Mouse (Mus musculus): ENCODE measurements at regions not wholly inside any gene's neighbourhood (a gene's known extent, or its start where the extent isn't known, plus 50 kb on each side); places are given as distances from the start of the nearest gene placed in this dataset.
A peak's percentile ranks its signal among the peaks of the same experiment; 100 is the strongest.

DNA sequence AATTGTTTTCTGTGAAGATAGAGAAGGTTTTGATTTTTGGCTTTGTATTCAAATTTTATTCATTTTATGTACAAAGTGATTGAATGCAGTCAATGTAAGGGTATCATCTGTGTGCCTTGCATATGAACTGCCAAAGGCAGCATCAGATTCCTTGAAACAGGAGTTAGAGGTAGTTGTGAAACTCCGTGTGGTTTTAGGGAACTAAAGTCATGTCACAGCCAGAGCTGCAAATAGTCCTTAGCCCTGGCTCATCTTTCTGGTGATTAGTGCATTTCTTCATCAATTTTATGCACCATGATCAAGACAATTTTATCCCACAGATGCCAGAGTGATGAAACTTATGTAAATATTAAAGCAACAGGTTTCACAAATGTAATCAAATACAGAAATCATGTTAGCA, 534.4 kb downstream of the Flrt2 start:
- no peak for DNase-seq

DNA sequence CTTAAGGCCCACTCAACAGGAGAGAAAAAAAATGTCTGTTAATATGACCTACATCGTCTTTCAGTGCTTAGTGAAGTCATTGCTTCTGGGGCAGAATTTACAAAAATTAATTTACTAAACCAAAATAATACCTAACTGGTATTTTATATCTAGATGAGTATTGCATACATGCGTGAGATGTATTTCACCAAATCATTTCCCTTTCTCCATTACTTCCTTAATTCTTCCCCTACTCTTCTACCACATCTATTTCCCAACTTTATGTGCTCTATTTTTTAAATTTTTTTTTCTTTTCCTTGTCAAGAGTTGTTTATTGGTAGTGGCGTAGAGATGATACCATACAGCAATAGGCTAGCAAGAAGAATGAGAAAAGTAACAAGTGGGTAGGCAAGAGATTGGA, 536.7 kb downstream of the Flrt2 start:
- no peak for DNase-seq

DNA sequence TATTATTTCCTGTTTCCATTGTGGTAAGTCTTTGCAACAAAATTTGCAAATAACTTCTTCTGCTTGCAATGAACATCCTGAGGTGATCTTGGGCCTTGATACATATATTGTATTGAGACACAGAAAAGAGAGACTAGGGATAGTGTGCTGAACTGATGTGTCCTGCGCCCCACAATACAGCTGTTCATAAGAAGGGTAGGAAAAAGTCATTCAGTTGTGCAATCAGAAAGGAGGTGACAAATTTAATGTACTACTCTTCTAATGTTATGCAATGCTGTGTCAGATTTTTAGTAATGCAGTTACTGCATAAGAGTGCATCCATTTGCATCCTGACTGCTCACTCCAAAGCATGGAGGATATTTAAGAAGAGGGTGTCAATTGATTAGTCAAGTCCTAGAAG, 543.5 kb downstream of the Flrt2 start:
- no peak for DNase-seq

DNA sequence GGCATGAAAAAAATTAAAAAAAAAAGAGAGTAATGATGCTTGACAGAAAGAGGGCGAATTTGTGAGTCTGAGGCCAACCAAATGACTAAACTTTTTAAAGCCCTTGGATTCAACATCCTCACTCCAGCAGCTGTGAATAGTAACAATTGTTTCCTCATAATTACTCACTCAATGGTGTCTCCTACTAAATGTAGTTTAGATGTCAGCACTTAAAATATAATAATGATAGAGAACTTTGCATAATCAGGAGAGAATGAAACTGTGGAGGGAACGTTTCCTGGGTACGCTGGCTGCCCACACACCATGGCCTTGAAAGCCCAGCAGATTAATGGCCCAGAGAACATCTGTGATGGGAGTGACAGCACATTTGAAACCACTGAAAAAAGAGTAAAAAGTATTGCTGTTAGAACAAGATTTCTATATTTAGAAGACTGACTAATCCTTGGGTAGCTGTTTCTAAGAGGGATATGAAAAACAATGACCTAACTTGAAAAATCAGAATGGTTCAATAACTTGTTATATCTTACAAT, 544.0 kb downstream of the Flrt2 start:
- no peak for DNase-seq

DNA sequence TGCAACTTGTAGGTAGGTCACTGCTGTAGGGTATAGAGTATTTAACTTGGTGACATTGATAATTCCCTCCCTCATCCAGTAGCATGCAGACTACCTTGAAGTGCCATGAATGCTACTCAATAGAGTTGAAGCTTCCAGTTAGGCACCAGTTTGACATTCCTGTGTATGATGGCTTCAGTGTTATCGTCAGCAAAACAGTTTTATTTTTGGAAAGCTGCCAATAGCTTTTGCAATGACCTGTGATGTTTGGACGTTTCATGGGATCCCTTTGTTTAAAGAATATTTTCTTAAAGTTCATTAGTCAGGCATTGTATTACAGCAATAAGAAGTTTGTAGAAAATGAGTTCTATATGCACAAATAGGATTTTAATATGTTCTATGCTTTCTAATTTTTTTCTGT, 547.6 kb downstream of the Flrt2 start:
- no peak for DNase-seq

DNA sequence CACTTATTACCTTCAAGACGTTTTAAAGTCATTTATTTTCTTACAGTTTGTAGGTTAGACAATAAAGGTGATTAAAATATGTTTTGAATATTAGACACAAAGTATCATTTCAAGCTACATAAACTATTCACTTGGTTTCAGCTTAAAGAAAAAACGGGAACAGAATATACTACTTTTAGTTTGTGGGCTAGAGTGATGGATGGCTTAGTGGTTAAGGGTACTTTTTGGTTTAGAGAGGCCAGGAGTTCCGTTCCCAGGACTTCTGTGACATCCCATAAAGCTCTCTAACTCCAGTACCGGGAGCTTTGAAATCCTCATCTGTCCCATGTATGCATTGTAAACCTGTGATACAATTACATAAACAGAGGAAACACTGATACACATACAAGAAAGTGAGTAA, 570.0 kb downstream of the Flrt2 start:
- no peak for DNase-seq

DNA sequence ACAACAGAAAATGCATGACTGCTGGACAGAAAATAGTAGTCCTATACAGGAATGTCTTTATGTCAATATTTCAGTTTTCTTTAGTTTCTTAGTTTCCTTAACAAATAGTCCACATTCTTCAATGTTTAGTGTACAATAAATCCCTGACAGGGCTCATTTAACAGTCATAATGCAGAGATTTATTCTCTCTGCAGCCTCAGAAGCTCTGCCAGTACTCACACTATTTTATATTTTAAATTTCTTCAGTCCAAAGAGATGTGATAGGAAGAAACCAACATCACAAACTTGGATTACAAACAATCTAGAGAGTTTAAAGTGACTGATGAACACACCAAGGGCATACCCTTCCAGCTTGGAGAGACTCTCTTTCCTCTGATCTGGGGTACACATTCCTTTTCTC, 583.9 kb downstream of the Flrt2 start:
- no peak for DNase-seq

DNA sequence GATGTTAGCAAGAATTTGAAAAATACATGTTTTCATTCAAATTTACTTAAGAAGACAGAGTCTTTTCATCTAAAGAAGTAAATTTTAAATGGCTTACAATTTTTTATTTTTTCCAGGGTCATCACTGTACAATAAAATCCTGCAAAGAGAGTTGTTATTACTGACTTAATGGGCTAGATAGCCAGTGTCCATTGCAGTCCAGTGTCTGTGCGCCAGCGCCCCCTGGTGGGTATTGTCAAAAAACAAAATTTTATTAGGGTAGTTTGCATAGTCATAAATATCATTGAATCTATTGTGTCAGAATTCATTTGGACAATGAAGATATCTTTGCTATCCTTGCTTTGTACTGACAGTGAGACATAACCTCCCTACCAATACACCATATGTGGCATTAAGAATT, 619.1 kb downstream of the Flrt2 start:
- peak; percentile 24 for DNase-seq

DNA sequence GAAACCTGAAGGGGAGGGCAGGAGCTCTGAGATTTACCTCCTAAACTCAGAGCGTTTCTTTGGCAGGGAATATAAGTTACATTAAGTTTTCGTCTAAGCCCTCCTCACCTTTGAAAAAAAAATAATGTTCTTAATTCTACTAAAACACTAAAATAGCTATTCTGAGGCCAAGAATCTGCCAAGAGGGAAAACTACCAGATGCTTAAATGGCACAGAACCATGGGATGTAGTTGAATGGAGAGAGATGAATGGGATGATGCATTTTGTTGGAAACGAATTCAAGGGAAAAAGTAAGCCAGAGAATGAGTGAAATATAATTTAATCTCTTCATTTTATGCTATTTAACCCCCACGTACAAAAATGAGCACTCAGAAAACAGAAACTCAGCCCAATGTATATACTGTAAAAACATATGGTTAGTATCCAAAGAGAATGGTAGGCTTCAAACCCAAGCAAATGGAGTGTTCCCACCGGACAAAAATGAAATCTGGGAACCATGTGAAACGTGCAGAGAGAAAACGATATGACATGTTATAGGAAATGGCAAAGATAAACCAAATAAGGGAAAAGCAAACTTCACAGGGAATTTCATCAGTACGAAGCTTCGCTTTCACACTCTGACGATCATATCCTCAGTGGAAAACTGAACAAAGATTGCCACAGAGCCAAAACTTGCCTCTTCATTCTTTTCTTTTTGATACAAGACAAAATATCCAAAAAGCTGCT, 631.2 kb downstream of the Flrt2 start:
- DNase-seq = no peak

DNA sequence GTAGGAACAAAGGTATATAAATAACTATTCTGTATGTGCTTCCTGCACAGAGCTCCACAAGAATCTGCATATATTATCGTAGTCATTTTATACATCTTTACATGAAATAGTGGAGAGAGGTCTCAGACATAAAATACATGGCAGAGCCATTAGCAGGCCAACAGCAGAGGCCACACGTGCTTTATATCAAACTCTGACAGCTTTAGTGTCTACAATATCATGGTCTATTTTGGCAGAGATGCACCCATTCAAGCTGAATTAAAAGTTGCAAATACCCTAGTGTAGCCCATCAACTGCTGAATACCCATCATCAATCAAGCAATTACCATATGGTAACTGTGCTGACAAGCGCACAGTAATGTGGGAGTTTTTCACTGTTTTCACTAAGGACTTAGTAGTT, 659.1 kb downstream of the Flrt2 start:
- DNase-seq = no peak

DNA sequence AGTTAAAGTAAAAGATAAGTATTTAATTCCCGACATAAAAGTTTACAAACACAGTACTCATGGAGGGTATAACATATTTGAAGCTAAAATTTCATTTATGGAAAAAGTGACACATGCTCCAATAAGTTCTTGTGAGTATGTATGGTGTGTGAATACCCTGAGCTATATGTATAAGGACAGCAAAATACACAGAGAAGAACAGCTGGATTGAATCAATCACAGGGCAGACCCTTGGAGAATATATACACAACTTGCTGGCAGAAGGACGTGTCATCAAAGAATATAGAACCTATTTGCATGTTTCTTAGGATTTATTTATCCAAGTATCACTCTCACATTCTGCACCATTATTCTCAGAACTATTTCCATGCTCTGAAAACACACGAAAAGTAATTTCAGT, 686.9 kb downstream of the Flrt2 start:
- DNase-seq = no peak

DNA sequence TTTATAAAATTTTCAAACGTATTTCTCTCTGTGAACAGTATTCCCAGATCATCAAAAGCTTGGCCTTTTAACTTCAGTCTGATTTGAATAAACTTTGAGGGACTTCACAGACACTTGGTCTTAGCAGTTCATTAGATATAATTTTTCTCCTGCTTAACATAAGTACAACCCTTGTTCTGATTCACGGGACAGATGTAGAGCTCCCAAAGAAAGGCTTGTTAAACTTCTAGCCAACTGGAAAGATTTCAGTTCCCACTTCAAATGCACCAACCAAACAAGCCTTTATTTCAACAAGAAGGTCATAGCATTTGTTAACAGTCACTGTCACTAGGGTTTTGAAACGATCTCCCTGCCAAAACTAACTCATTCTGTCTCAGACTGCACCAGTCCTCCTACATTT, 727.1 kb downstream of the Flrt2 start:
- no peak for DNase-seq

DNA sequence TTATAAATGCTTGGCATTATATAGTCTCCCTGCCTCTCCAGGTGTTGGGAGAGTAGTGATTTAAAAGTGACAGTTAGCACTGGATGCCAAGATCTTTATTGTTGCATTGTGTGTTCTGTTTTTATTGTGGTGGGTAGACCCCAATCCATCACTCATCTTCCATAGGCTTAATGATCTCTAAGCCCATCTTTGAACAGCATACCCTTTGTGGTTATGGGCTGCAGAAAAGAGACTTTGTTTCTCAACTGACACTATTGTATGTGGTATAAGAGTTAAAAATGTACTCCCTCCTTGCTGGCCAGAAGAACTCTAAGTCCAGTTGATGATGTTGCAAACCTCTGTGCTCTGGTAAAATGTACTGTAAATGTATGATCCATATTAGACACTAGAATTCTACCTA, 727.5 kb downstream of the Flrt2 start:
- no peak for DNase-seq

DNA sequence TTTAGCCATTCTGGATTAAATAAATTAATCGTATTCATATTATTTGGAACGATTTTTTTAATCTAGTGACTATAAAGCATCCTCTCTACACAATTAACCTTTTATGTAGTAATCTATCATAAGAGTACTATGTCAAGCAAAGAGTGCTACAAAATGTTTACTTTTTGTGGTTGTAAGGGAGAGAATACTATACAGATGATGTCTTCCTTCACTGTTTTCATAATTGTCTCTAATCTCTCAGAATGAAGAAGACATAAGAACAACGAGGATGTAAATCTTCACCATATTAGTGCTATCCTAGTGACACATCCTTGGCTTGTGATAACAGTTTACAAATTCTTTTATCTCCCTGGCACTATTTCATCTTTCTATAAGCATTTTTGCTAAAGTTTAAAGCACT, 735.6 kb downstream of the Flrt2 start:
- no peak for DNase-seq

DNA sequence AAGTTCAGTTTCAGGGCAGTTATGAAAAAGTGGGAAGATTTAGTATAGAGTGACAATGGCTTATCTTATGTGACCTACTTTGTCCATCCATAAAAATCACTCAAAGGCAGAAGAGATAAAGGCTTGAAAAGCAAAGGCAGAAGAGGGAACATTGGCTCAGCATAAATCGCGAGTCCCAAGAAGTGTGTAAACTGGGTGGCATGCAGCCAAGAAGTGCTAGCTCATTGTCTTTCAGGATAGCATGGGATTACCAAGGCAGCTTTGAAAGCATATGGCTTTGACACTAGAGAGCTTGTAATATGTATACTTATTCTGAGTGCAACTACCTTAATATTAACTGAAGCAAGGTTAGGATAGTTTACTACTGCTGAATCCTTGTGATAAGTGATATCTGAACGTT, 750.5 kb downstream of the Flrt2 start:
- no peak for DNase-seq

DNA sequence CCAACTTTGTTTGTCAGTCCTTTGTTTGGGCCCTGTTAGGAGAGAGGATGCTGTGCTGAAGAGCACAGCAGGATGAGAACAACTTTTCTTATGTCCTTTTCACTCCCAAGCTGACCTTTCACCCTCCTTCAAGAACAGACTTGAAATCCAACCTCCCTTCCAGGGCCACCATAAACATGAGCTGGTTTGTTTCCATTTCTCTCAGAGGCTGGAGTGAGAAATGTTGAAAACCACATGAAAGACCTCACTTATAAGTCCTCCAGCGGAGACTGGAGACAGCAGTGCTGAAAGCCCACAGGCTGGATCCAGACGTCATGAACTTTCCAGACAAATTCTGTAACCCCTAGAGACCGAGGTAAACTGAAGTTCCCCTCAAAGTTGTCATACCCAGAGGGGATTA, 761.3 kb downstream of the Flrt2 start:
- no peak for DNase-seq

DNA sequence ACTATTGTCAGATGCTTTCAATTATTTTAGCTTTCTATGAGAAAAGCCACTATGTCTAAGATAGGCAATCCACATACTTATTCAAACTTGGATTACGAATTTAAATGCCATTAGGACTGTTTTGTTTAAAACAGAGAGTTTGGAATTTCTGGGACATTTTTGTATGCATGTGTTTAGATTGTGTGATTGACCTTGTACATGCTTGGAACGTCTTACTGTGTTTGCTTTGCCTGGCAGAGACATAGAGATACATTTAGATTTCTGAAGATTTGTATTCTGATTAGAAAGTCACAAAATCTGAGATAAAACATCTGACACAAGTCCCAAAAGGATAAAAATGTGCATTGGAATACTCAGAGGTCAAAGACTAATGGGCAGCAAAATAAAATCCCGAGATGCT, 784.3 kb downstream of the Flrt2 start:
- DNase-seq = no peak

DNA sequence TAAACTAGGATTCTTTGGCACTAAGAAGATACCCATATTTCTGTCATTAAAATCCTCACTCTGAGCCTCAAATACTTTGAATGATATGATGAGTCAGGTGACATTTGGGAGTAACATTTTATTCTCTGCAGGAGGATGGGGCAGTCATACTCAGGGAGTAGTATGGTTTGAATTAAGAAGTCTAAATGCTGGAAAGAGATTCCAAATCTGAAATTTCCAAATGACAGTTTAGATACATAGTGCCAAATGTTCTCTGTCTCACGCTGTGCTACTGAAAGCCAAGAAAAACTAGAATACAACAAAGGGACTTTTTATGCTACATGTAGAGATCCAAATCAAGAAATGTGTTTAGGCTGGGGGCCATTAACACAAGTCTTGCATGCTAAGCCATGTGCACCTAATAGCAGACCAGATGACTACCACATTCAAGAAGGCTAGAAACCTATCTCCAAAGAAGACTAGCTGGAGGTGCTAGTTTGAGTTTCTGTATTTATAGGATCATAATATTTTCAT, 796.5 kb downstream of the Flrt2 start:
- no peak for DNase-seq

DNA sequence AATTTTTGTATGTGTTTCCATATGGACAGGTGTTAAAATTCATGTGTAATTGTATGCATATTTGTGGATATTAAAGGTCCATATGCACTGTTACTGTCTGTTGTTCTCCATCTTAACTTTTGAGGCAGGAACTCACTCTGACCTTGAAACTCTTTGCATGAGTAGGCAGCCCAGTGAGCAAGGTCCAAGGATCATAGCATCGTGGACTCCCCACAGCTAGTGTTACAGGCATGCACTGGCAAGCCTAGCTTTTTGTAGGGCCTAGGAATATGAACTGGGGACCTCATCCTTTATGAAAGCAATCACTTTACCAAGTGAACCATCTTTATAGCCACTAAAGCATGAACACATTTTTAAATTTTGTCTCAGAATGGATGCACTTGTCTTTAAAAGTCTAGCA, 817.6 kb downstream of the Flrt2 start:
- peak; percentile 34 for DNase-seq

DNA sequence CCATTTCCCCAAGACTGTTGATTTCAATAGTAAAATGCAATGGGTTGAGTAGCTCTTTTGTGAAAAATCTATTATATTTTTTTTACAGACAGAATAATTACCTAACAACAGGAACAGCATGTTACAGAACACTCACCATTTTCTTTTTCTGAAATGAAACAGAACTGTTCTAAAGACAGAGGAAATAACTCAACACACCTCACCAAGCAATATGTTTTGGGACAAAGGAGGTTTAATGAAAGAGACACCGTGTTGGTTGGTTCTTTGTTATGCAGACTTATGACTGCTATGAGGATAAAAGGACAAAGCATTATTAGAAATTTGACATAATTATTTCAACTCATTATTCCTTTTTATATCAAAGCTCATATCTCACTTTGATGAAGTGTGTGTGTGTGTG, 866.8 kb downstream of the Flrt2 start:
- no peak for DNase-seq

DNA sequence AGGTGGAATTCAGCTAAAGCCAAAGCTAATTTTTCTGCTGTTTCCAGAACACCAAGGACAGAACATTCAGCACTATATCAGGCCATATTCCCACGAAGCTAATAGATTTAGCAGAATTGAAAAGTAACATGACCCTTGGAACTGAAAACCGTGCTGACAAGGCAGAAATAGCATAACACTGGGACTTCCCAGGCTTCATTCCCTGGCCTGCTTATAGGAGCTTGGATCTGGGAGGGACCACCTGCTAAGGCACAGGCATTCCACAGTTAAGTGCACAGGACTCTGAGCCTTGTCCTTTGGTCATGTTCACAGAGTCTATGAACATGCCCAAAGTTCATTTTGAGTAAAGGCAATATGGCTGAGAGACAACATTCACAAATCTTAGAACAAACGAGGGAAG, 902.8 kb downstream of the Flrt2 start:
- peak; percentile 56 for DNase-seq

DNA sequence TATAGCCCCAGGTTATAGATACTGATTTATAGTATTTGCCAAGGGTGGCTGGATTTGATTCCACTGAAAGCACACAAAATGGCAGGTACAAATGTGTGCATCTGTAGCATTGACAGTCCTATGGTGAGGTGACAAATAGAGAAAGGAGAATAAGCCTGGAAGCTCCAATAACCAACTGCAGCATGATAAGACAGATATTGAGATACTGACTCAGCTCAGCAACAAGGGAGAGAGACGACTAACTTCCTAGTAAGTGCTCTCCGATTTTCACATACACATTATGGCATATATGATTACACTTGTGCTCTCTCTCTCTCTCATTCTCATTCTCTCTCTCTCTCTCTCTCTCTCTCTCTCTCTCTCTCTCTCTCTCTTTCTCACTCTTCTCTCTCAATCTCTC, 923.1 kb downstream of the Flrt2 start:
- DNase-seq = no peak

DNA sequence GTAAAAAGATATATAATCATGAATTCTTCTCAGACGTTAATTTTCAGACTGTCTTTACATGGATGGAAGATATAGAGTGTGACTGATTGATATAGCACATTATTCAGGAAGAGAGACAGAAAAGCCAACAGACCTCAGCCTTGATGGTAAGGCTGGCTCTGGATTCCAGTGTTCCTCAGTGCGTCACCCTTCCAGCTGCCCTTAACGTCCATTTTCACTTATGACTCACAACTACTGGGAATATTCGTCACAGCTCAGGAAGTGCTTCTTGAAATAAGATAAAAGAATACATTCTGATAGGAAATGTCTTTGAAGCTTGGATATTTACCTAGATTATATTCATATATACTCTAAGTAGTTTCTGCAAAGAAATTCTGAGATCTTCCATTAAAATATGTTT, 923.8 kb downstream of the Flrt2 start:
- DNase-seq = no peak

DNA sequence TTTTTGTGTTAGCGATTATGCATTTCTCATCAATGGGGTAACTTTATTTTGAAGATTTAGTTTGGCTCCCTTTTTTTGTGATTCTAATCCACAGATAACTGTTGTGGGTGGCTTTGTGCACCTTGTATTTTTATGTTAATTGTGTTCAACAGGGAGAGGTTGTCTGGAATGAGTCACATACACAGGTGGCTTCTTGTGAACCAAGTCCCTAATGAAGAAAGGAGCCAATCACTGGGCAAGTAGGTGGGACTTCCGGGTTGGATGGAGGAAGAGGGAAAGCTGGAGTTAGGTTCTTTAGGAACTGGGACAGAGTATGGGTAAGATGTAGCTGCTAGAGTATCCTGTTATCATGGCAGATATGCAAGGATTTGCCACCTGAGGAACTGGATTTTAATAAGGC, 925.2 kb downstream of the Flrt2 start:
- DNase-seq = no peak

Data from kidney, adult 9 months (tissue).